Mouse (Mus musculus) liver, embryonic 11.5 days (tissue): ENCODE results near the gene Sf1. TPM values are rescaled to one million over a fixed set of nuclear protein-coding genes. Genes with fewer than 3 reads are reported as not detected.

ENCODE experiments used
- ATAC-seq: fragments of 200-750 bp; cut with Nextera tagmentation; replicated peaks from 2 replicates; pipeline ENCODE4 v1.8.0; 2017; ENCODE audit warnings: moderate number of reproducible peaks, mild to moderate bottlenecking, moderate TSS enrichment, moderate library complexity; ENCODE audit not compliant: low FRiP score
- DNase-seq: peaks from one replicate; pipeline ENCODE4 v3.0.0-alpha.2; 2017; ENCODE audit warnings: low spot score
- H3K27ac ChIP-seq: fragments of 300-500 bp; sonication (generic); 2 replicates; pipeline ENCODE4 v1.5.1; 2014; ENCODE audit warnings: mild to moderate bottlenecking, low read depth, low read length, control low read depth
- H3K27me3 ChIP-seq: fragments of 300-500 bp; sonication (generic); replicated peaks from 2 replicates; pipeline ENCODE4 v1.6.1; 2014; ENCODE audit warnings: low read length, mixed read lengths; ENCODE audit not compliant: control insufficient read depth, insufficient read depth
- H3K36me3 ChIP-seq: fragments of 300-500 bp; sonication (generic); 2 replicates; pipeline ENCODE4 v1.6.1; 2014; ENCODE audit warnings: mild to moderate bottlenecking, low read length, moderate library complexity, mixed read lengths; ENCODE audit not compliant: control insufficient read depth, insufficient read depth
- H3K4me1 ChIP-seq: fragments of 300-500 bp; sonication (generic); replicated peaks from 2 replicates; pipeline ENCODE4 v1.6.1; 2014; ENCODE audit warnings: low read length, mixed read lengths; ENCODE audit not compliant: control insufficient read depth, insufficient read depth
- H3K4me2 ChIP-seq: fragments of 300-500 bp; sonication (generic); 2 replicates; pipeline ENCODE4 v1.6.1; 2014; ENCODE audit warnings: mild to moderate bottlenecking, control low read depth, moderate library complexity
- H3K4me3 ChIP-seq: fragments of 300-500 bp; sonication (generic); 2 replicates; pipeline ENCODE4 v1.5.1; 2014; ENCODE audit warnings: low read depth, low read length, control low read depth
- H3K9ac ChIP-seq: fragments of 300-500 bp; sonication (generic); 2 replicates; pipeline ENCODE4 v1.6.1; 2014; ENCODE audit warnings: low read depth, low read length, control low read depth
- H3K9me3 ChIP-seq: fragments of 300-500 bp; sonication (generic); 2 replicates; pipeline ENCODE4 v1.6.1; 2016; ENCODE audit warnings: low read length, inconsistent platforms, mixed read lengths; ENCODE audit not compliant: control insufficient read depth
- WGBS: fragments of 180-500 bp; shearing (Covaris S2); extraction: QIAGEN DNeasy Blood & Tissue Kit; methylation state at CpG from one replicate; pipeline ENCODE4 v1.1.7; 2014; 5-methylcytosine and 5-hydroxymethylcytosine counted together
- polyA plus RNA-seq: library from polyadenylated mRNA; unstranded; fragments of >200 nt; fragmentation: Nextera tagmentation; extraction: Ambion mirVana; gene quantifications from 2 replicates; pipeline ENCODE4 v1.2.1, GENCODE M21; 2014

Gene Sf1
- polyA plus RNA-seq, 1 experiment from 2014 or later, result 203 TPM

GRCm38 (mm10) chr19:6339191-6339590 lies 24.3 kb upstream of the Sf1 start:
- H3K27ac ChIP-seq, result no peak overlapping the region
- DNase-seq (no peak), ATAC-seq (no peak)
- H3K27me3 ChIP-seq, result no peaks in the 10 kb centered on the region
- H3K9ac ChIP-seq, result no peak overlapping the region
- no peak overlapping the region for H3K4me2 ChIP-seq
- no peaks in the 10 kb centered on the region for H3K9me3 ChIP-seq
- 95% methylated on average over 6 of the region's 6 CpGs for WGBS
- peaks cover 48% of the 10 kb centered on the region for H3K4me1 ChIP-seq
- H3K36me3 ChIP-seq, result peaks cover 16% of the 10 kb centered on the region
- no peak overlapping the region for H3K4me3 ChIP-seq

- no peak for DNase-seq
- Histone ChIP-seq H3K36me3 (peaks cover 16% of the 10 kb centered on the region), H3K9me3 (no peaks in the 10 kb centered on the region), H3K4me3 (peak overlapping the region; percentile 82; the same call in 1 of the 2 replicates), H3K4me1 (peaks cover 48% of the 10 kb centered on the region), H3K27ac (peak overlapping the region; percentile 54), H3K27me3 (no peaks in the 10 kb centered on the region), H3K9ac (peak overlapping the region; percentile 82), H3K4me2 (peak overlapping the region; percentile 98)
- peak; percentile 10; the same call in 1 of the 2 replicates for ATAC-seq
- 50% methylated on average over 15 of the region's 15 CpGs for WGBS
Measured at GRCm38 (mm10) chr19:6339890-6340504, 23.5 kb upstream of the Sf1 start.

GRCm38 (mm10) chr19:6340524-6341452 lies 22.7 kb upstream of the Sf1 start, which contains the start of gene Map4k2:
Gene Map4k2 (plus strand): TSS chr19:6341135.
- Histone ChIP-seq H3K27ac (peak within 1 kb of the TSS; percentile 77), H3K27me3 (no peaks in the 10 kb centered on the region), H3K4me1 (peaks cover 46% of the 10 kb centered on the region), H3K36me3 (peaks cover 18% of the 10 kb centered on the region), H3K9ac (peak within 1 kb of the TSS; percentile 82), H3K4me2 (peak within 1 kb of the TSS; percentile 98), H3K9me3 (no peaks in the 10 kb centered on the region), H3K4me3 (peak within 1 kb of the TSS; percentile 82)
- peak; percentile 88 for ATAC-seq
- 3% methylated on average over 68 of the region's 72 CpGs for WGBS
- peak; percentile 86 for DNase-seq

GRCm38 (mm10) chr19:6341453-6342077 lies 21.9 kb upstream of the Sf1 start:
- 10% methylated on average over 23 of the region's 23 CpGs for WGBS
- ATAC-seq (no peak; the same call in 1 of the 2 replicates), DNase-seq (no peak)
- H3K27me3 ChIP-seq, result no peaks in the 10 kb centered on the region
- H3K4me2 ChIP-seq, result peak overlapping the region; percentile 98
- H3K36me3 ChIP-seq, result peaks cover 20% of the 10 kb centered on the region
- peaks cover 38% of the 10 kb centered on the region for H3K4me1 ChIP-seq
- peak overlapping the region; percentile 77 for H3K27ac ChIP-seq
- H3K4me3 ChIP-seq, result peak overlapping the region; percentile 82
- H3K9ac ChIP-seq, result peak overlapping the region; percentile 82
- H3K9me3 ChIP-seq, result no peaks in the 10 kb centered on the region

- H3K4me2 ChIP-seq, result peak overlapping the region; percentile 98
- H3K9ac ChIP-seq, result no peak overlapping the region; the same call in 1 of the 2 replicates
- DNase-seq, result no peak
- H3K27me3 ChIP-seq, result no peaks in the 10 kb centered on the region
- no peak for ATAC-seq
- peaks cover 20% of the 10 kb centered on the region for H3K36me3 ChIP-seq
- no peaks in the 10 kb centered on the region for H3K9me3 ChIP-seq
- H3K4me1 ChIP-seq, result peaks cover 34% of the 10 kb centered on the region
- H3K27ac ChIP-seq, result no peak overlapping the region
- H3K4me3 ChIP-seq, result peak overlapping the region; percentile 82
- 59% methylated on average over 5 of the region's 5 CpGs for WGBS
Measured at GRCm38 (mm10) chr19:6342276-6342933, 21.1 kb upstream of the Sf1 start.

GRCm38 (mm10) chr19:6343066-6343925 lies 20.2 kb upstream of the Sf1 start:
- Histone ChIP-seq H3K4me2 (peak overlapping the region; percentile 22; the same call in 1 of the 2 replicates), H3K4me1 (peaks cover 34% of the 10 kb centered on the region)

GRCm38 (mm10) chr19:6343996-6344395 lies 19.5 kb upstream of the Sf1 start:
- ATAC-seq, result no peak

More at GRCm38 (mm10) chr19:6343066-6343925, 20.2 kb upstream of the Sf1 start:
- H3K27ac ChIP-seq, result no peak overlapping the region
- no peaks in the 10 kb centered on the region for H3K9me3 ChIP-seq
- ATAC-seq (no peak), DNase-seq (no peak)
- no peak overlapping the region for H3K9ac ChIP-seq
- no peak overlapping the region for H3K4me3 ChIP-seq
- 73% methylated on average over 19 of the region's 19 CpGs for WGBS
- peaks cover 17% of the 10 kb centered on the region for H3K36me3 ChIP-seq
- H3K27me3 ChIP-seq, result no peaks in the 10 kb centered on the region

More at GRCm38 (mm10) chr19:6343996-6344395, 19.5 kb upstream of the Sf1 start:
- Histone ChIP-seq H3K27ac (no peak overlapping the region), H3K4me2 (no peak overlapping the region), H3K27me3 (no peaks in the 10 kb centered on the region), H3K4me3 (no peak overlapping the region), H3K9me3 (no peaks in the 10 kb centered on the region), H3K9ac (no peak overlapping the region), H3K36me3 (peaks cover 11% of the 10 kb centered on the region), H3K4me1 (peaks cover 41% of the 10 kb centered on the region)
- WGBS, result 85% methylated on average over 5 of the region's 5 CpGs
- no peak for DNase-seq
